Mouse (Mus musculus): ENCODE measurements at regions not wholly inside any gene's neighbourhood (a gene's known extent, or its start where the extent isn't known, plus 50 kb on each side); places are given as distances from the start of the nearest gene placed in this dataset.

DNA sequence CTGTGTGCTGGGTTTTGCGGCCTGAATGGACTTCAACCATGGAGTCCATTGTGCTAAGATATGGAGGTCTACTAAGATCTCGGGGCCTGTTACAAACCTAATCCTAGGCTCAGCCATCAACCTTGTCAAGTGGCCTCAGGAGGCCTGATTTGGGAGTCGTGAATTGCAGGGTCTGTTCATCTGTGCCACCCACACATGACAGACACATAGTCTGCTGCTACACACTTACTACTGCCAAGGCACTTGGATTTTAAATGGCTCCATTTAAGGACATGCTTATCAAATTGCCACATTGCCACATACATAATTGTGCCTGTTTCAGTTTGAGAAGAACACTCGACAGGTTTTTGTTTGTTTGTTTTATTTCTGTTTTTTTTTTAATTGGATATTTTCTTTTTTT is 737.0 kb downstream of the Tmem132b start:
- no peak for DNase-seq (ENCODE audit: low spot score)
- Histone ChIP-seq H3K9me3 (replicated peaks) (peaks cover 41% of the 10 kb centered on the region), H3K27me3 (ENCODE audit: insufficient read depth, low read length) (no peaks in the 10 kb centered on the region), H3K36me3 (replicated peaks) (no peaks in the 10 kb centered on the region), H3K4me3 (ENCODE audit: low read depth, low read length) (no peak overlapping the region), H3K4me1 (ENCODE audit: insufficient read depth, low read depth, low read length) (no peaks in the 10 kb centered on the region)
- TF ChIP-seq GATA1 (IDR thresholded peaks at IDR 0.05; ENCODE audit: borderline replicate concordance, low read length) (no peak), TAL1 (conservative IDR thresholded peaks at IDR 0.05; ENCODE audit: low read depth, low read length) (no peak), POLR2AphosphoS5 (IDR thresholded peaks at IDR 0.05; ENCODE audit: insufficient replicate concordance, low read depth, low read length) (no peak), GATA2 (IDR thresholded peaks at IDR 0.05; ENCODE audit: borderline replicate concordance, low read depth, low read length) (no peak), CTCF (IDR thresholded peaks at IDR 0.05; ENCODE audit: low read depth, low read length) (no peak)
- ATAC-seq (ENCODE audit: extremely low read depth, insufficient number of reproducible peaks, low FRiP score, poor library complexity, severe bottlenecking), result no peak; the same call in 1 of the 2 replicates

DNA sequence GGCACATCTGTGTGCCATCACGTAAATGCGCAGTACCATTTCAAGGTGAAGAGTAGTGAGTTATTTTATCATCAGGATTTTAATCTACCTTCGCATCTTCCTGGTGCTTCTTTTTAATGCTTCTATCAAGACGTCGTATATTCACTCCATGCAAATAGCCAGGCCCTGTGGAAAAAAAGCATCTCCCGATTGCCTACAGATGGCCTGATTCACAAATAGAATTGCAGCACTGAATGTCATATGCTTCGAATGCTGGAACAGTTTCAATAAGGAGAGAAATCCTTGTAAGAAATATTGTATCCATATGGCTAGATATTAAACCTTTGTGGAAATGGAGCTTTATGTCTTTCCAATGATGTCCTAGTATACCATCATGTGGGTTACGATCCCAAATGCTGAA is 742.7 kb downstream of the Tmem132b start:
- no peaks in the 10 kb centered on the region for H3K27me3 ChIP-seq (ENCODE audit: insufficient read depth, low read length)
- H3K36me3 ChIP-seq (replicated peaks), result no peaks in the 10 kb centered on the region
- no peak for DNase-seq (ENCODE audit: low spot score)
- no peaks in the 10 kb centered on the region for H3K4me1 ChIP-seq (ENCODE audit: insufficient read depth, low read depth, low read length)
- TF ChIP-seq CTCF (IDR thresholded peaks at IDR 0.05; ENCODE audit: low read depth, low read length), result no peak
- no peak for TF ChIP-seq GATA2 (IDR thresholded peaks at IDR 0.05; ENCODE audit: borderline replicate concordance, low read depth, low read length)
- no peak for TF ChIP-seq POLR2AphosphoS5 (IDR thresholded peaks at IDR 0.05; ENCODE audit: insufficient replicate concordance, low read depth, low read length)
- TF ChIP-seq TAL1 (conservative IDR thresholded peaks at IDR 0.05; ENCODE audit: low read depth, low read length), result no peak
- no peak for TF ChIP-seq GATA1 (IDR thresholded peaks at IDR 0.05; ENCODE audit: borderline replicate concordance, low read length)
- H3K9me3 ChIP-seq (replicated peaks), result peaks cover 44% of the 10 kb centered on the region
- no peak overlapping the region for H3K4me3 ChIP-seq (ENCODE audit: low read depth, low read length)
- no peak for ATAC-seq (ENCODE audit: extremely low read depth, insufficient number of reproducible peaks, low FRiP score, poor library complexity, severe bottlenecking)

- no peaks in the 10 kb centered on the region for H3K4me1 ChIP-seq (ENCODE audit: insufficient read depth, low read depth, low read length)
- TF ChIP-seq CTCF (IDR thresholded peaks at IDR 0.05; ENCODE audit: low read depth, low read length) (no peak), POLR2AphosphoS5 (IDR thresholded peaks at IDR 0.05; ENCODE audit: insufficient replicate concordance, low read depth, low read length) (no peak), GATA2 (IDR thresholded peaks at IDR 0.05; ENCODE audit: borderline replicate concordance, low read depth, low read length) (no peak), TAL1 (conservative IDR thresholded peaks at IDR 0.05; ENCODE audit: low read depth, low read length) (no peak), GATA1 (IDR thresholded peaks at IDR 0.05; ENCODE audit: borderline replicate concordance, low read length) (no peak)
- no peak for ATAC-seq (ENCODE audit: extremely low read depth, insufficient number of reproducible peaks, low FRiP score, poor library complexity, severe bottlenecking)
- no peaks in the 10 kb centered on the region for H3K36me3 ChIP-seq (replicated peaks)
- no peak for DNase-seq (ENCODE audit: low spot score)
- peaks cover 25% of the 10 kb centered on the region for H3K9me3 ChIP-seq (replicated peaks)
- H3K4me3 ChIP-seq (ENCODE audit: low read depth, low read length), result no peak overlapping the region
- H3K27me3 ChIP-seq (ENCODE audit: insufficient read depth, low read length), result no peaks in the 10 kb centered on the region
These were observed 749.6 kb downstream of the Tmem132b start for GRCm38 (mm10) chr5:126281057-126281728.

- DNase-seq (ENCODE audit: low spot score) (no peak), ATAC-seq (ENCODE audit: extremely low read depth, insufficient number of reproducible peaks, low FRiP score, poor library complexity, severe bottlenecking) (no peak)
- TF ChIP-seq GATA1 (IDR thresholded peaks at IDR 0.05; ENCODE audit: borderline replicate concordance, low read length) (no peak), TAL1 (conservative IDR thresholded peaks at IDR 0.05; ENCODE audit: low read depth, low read length) (no peak), CTCF (IDR thresholded peaks at IDR 0.05; ENCODE audit: low read depth, low read length) (no peak)
- Histone ChIP-seq H3K9me3 (replicated peaks) (peaks cover 25% of the 10 kb centered on the region), H3K4me3 (ENCODE audit: low read depth, low read length) (no peak overlapping the region), H3K27me3 (ENCODE audit: insufficient read depth, low read length) (no peaks in the 10 kb centered on the region), H3K4me1 (ENCODE audit: insufficient read depth, low read depth, low read length) (no peaks in the 10 kb centered on the region), H3K36me3 (replicated peaks) (no peaks in the 10 kb centered on the region)
These were observed 750.2 kb downstream of the Tmem132b start for GRCm38 (mm10) chr5:126281782-126282181.

- no peaks in the 10 kb centered on the region for H3K36me3 ChIP-seq (replicated peaks)
- DNase-seq (ENCODE audit: low spot score), result no peak
- H3K27me3 ChIP-seq (ENCODE audit: insufficient read depth, low read length), result no peaks in the 10 kb centered on the region
- no peaks in the 10 kb centered on the region for H3K4me1 ChIP-seq (ENCODE audit: insufficient read depth, low read depth, low read length)
- no peak for TF ChIP-seq CTCF (IDR thresholded peaks at IDR 0.05; ENCODE audit: low read depth, low read length)
- H3K4me3 ChIP-seq (ENCODE audit: low read depth, low read length), result no peak overlapping the region
- ATAC-seq (ENCODE audit: extremely low read depth, insufficient number of reproducible peaks, low FRiP score, poor library complexity, severe bottlenecking), result no peak
- H3K9me3 ChIP-seq (replicated peaks), result peaks cover 44% of the 10 kb centered on the region
These were observed 793.3 kb downstream of the Tmem132b start for GRCm38 (mm10) chr5:126324847-126325246.

DNA sequence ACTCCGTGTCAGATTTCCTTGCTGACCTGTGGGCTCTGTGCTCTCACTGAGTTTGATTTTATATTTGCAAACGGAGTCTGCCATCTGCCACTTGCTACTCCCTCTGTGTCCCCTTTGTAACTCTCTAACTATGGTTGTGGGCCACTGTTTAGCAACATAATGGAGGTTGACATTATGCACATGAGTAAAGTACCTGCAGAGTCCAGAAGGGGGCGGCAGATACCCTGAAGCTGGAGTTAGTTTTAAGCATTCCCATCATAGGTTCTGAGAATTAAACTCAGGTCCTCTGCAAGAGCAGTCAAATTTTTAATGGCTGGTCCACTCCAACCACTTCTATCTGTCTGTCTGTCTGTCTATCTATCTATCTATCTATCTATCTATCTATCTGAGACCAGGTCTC is 796.7 kb downstream of the Tmem132b start:
- H3K4me1 ChIP-seq (ENCODE audit: insufficient read depth, low read depth, low read length), result no peaks in the 10 kb centered on the region
- no peaks in the 10 kb centered on the region for H3K36me3 ChIP-seq (replicated peaks)
- H3K9me3 ChIP-seq (replicated peaks), result peaks cover 57% of the 10 kb centered on the region
- no peak overlapping the region for H3K4me3 ChIP-seq (ENCODE audit: low read depth, low read length)
- no peak for ATAC-seq (ENCODE audit: extremely low read depth, insufficient number of reproducible peaks, low FRiP score, poor library complexity, severe bottlenecking)
- no peaks in the 10 kb centered on the region for H3K27me3 ChIP-seq (ENCODE audit: insufficient read depth, low read length)
- no peak for TF ChIP-seq TAL1 (conservative IDR thresholded peaks at IDR 0.05; ENCODE audit: low read depth, low read length)
- no peak for TF ChIP-seq CTCF (IDR thresholded peaks at IDR 0.05; ENCODE audit: low read depth, low read length)
- TF ChIP-seq POLR2AphosphoS5 (IDR thresholded peaks at IDR 0.05; ENCODE audit: insufficient replicate concordance, low read depth, low read length), result no peak
- no peak for TF ChIP-seq GATA2 (IDR thresholded peaks at IDR 0.05; ENCODE audit: borderline replicate concordance, low read depth, low read length)
- no peak for TF ChIP-seq GATA1 (IDR thresholded peaks at IDR 0.05; ENCODE audit: borderline replicate concordance, low read length)
- no peak for DNase-seq (ENCODE audit: low spot score)

- Histone ChIP-seq H3K36me3 (replicated peaks) (no peaks in the 10 kb centered on the region), H3K4me1 (ENCODE audit: insufficient read depth, low read depth, low read length) (no peaks in the 10 kb centered on the region), H3K9me3 (replicated peaks) (peaks cover 51% of the 10 kb centered on the region), H3K4me3 (ENCODE audit: low read depth, low read length) (no peak overlapping the region), H3K27me3 (ENCODE audit: insufficient read depth, low read length) (no peaks in the 10 kb centered on the region)
- no peak for ATAC-seq (ENCODE audit: extremely low read depth, insufficient number of reproducible peaks, low FRiP score, poor library complexity, severe bottlenecking)
- DNase-seq (ENCODE audit: low spot score), result no peak
- TF ChIP-seq GATA2 (IDR thresholded peaks at IDR 0.05; ENCODE audit: borderline replicate concordance, low read depth, low read length), result no peak
- no peak for TF ChIP-seq POLR2AphosphoS5 (IDR thresholded peaks at IDR 0.05; ENCODE audit: insufficient replicate concordance, low read depth, low read length)
- TF ChIP-seq TAL1 (conservative IDR thresholded peaks at IDR 0.05; ENCODE audit: low read depth, low read length), result no peak
- no peak for TF ChIP-seq CTCF (IDR thresholded peaks at IDR 0.05; ENCODE audit: low read depth, low read length)
- TF ChIP-seq GATA1 (IDR thresholded peaks at IDR 0.05; ENCODE audit: borderline replicate concordance, low read length), result no peak
These were observed 803.5 kb downstream of the Tmem132b start for GRCm38 (mm10) chr5:126335091-126335490.
